Mouse (Mus musculus) thymus, adult 2 months (tissue): ENCODE data around the gene Mpzl3.

Experiments used
- CTCF ChIP-seq: fragments of 200-500 bp; IDR thresholded peaks from 2 replicates; pipeline ENCODE4 v1.5.1; 2012; ENCODE audit warnings: mild to moderate bottlenecking, control low read depth, low read length, moderate library complexity, borderline replicate concordance; ENCODE audit not compliant: control insufficient read depth, poor library complexity, insufficient read depth; ENCODE audit errors: extremely low read depth
- POLR2A ChIP-seq: fragments of 200-500 bp; IDR thresholded peaks from 2 replicates; pipeline ENCODE4 v1.6.1; 2012; ENCODE audit warnings: mild to moderate bottlenecking, low read length, control low read depth, moderate library complexity; ENCODE audit not compliant: control insufficient read depth, poor library complexity, insufficient read depth; ENCODE audit errors: extremely low read depth

GRCm38 (mm10) chr9:45049731-45050130 lies 5.3 kb upstream of the Mpzl3 start:
- TF ChIP-seq POLR2A, result no peak
- TF ChIP-seq CTCF, result no peak
